Mouse (Mus musculus): ENCODE measurements at regions not wholly inside any gene's neighbourhood (a gene's known extent, or its start where the extent isn't known, plus 50 kb on each side); places are given as distances from the start of the nearest gene placed in this dataset.
A peak's percentile ranks its signal among the peaks of the same experiment; 100 is the strongest.

GRCm38 (mm10) chr13:98579731-98580130 is 57.5 kb downstream of the Tmem174 start:
- DNase-seq (ENCODE audit: low spot score in 2 of 2): no peak

GRCm38 (mm10) chr13:98578426-98579066 is 58.7 kb downstream of the Tmem174 start:
- no peak for DNase-seq (ENCODE audit: low spot score in 2 of 2)

DNA sequence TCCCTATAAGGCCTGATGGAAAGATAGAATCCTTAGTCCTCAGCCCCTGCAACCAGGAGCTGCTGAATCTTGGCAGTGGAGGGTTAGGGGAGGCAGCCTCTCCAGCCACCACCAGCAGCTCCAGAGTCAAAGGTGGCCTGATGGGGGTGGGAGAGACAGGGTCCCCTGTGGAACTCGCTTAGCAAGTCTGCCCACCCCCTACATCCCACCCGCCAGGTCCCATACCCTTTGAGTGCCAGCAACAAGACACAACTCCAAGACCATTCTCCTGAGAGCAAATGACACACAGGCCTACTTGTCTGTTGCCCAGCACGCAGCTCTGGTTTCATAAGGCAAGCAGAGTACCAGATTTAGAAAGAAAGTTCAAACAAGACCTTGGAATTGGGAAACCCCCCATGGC is 61.1 kb downstream of the Tmem174 start:
- no peak for DNase-seq (ENCODE audit: low spot score in 2 of 2)

DNA sequence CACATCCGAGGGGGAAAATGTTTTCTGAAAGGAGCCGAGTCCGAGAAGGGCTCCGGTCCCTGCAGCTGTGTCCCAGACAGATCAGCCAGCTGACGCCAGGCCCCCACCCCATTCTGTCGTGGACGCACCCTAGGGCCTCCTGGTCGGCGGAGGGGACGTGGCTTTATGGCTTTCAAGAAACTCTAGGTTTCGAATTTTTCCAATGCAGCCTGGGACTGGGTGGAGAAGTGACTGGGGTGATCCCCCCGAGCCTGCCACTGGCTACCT is 63.2 kb downstream of the Tmem174 start:
- no peak for DNase-seq (ENCODE audit: low spot score in 2 of 2)

GRCm38 (mm10) chr13:98573261-98574056 is 63.8 kb downstream of the Tmem174 start:
- DNase-seq (ENCODE audit: low spot score in 2 of 2): no peak

- no peak for DNase-seq (ENCODE audit: low spot score in 2 of 2)
These were observed 64.5 kb downstream of the Tmem174 start for GRCm38 (mm10) chr13:98572581-98573260.

GRCm38 (mm10) chr13:98572011-98572570 is 65.1 kb downstream of the Tmem174 start:
- no peak for DNase-seq (ENCODE audit: low spot score in 2 of 2)

GRCm38 (mm10) chr13:98571051-98571450 is 66.2 kb downstream of the Tmem174 start:
- DNase-seq (ENCODE audit: low spot score in 2 of 2): no peak

GRCm38 (mm10) chr13:98555693-98556092 is 63.9 kb upstream of the Gm10320 start:
- DNase-seq (ENCODE audit: low spot score in 2 of 2): no peak

GRCm38 (mm10) chr13:98551471-98552020 is 59.7 kb upstream of the Gm10320 start:
- no peak for DNase-seq (ENCODE audit: low spot score in 2 of 2)

- DNase-seq (ENCODE audit: low spot score in 2 of 2): no peak
These were observed 55.4 kb upstream of the Gm10320 start for GRCm38 (mm10) chr13:98547223-98547622.

DNA sequence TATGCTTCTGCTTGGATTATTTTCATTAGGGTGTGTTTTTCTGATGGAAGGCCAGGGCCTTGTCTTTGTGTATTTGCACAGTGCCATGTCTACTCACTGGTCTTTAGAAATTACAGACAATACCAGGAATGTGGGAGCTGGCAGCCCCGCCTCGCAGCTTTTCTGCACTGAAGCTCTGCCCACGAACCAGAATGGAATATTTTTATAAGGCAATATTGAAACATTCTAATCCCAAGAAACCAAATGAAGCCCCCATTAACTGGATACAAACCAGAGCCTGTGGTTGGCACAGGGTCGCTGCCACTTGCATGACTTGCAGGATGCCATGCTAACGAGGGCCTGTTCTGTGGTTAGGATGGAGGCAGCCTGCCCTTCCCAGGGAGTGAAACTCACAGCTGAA is 54.3 kb upstream of the Gm10320 start:
- peak in 1 of 2 experiments; percentile 29 for DNase-seq (ENCODE audit: low spot score in 2 of 2)

- DNase-seq (ENCODE audit: low spot score in 2 of 2): no peak
These were observed 53.6 kb upstream of the Gm10320 start for GRCm38 (mm10) chr13:98545398-98545797.

- DNase-seq (ENCODE audit: low spot score in 2 of 2): no peak
These were observed 52.2 kb upstream of the Gm10320 start for GRCm38 (mm10) chr13:98544051-98544450.

Small RNAs in the stretch of these regions (microRNA-seq; reads per million reads assigned to microRNA genes)
- gene Gm22698: 0 reads per million in 2 experiments
